Mouse (Mus musculus) erythroblast, embryonic 14.5 days (primary cell): ENCODE data around the gene Plekhg5. TPM values are rescaled to one million over a fixed set of nuclear protein-coding genes. Genes with fewer than 3 reads are reported as not detected.
A peak's percentile ranks its signal among the peaks of the same experiment; 100 is the strongest.

Experiments used
- H3K27me3 ChIP-seq: 2 replicates; pipeline ENCODE4 v1.6.1; 2012; ENCODE audit warnings: inconsistent platforms; ENCODE audit not compliant: control insufficient read depth
- H3K36me3 ChIP-seq: 2 replicates; pipeline ENCODE4 v1.6.1; 2012; ENCODE audit warnings: mild to moderate bottlenecking, inconsistent platforms; ENCODE audit not compliant: control insufficient read depth
- H3K4me1 ChIP-seq: 2 replicates; pipeline ENCODE4 v1.6.1; 2012; ENCODE audit warnings: inconsistent platforms; ENCODE audit not compliant: control insufficient read depth
- H3K4me3 ChIP-seq: replicated peaks from 2 replicates; pipeline ENCODE3; 2012; ENCODE audit warnings: moderate library complexity, mild to moderate bottlenecking, inconsistent platforms
- H3K9me3 ChIP-seq: 2 replicates; pipeline ENCODE4 v1.6.1; 2012; ENCODE audit warnings: low read length, inconsistent platforms, mixed read lengths; ENCODE audit not compliant: control insufficient read depth
- GATA1 ChIP-seq: IDR thresholded peaks from 2 replicates; pipeline ENCODE4 v1.6.1; 2012; ENCODE audit warnings: low read length, inconsistent platforms, mixed read lengths
- TAL1 ChIP-seq: IDR thresholded peaks from 3 replicates; pipeline ENCODE4 v1.6.1; 2012; ENCODE audit warnings: low read length, inconsistent platforms, mixed read lengths
- polyA plus RNA-seq: library from polyadenylated mRNA; stranded (reverse); fragments of >175 nt; gene quantifications from 2 replicates; pipeline ENCODE4 v1.2.3, GENCODE M21; 2012

Gene Plekhg5
- polyA plus RNA-seq, 1 experiment: 10.0 TPM

DNA sequence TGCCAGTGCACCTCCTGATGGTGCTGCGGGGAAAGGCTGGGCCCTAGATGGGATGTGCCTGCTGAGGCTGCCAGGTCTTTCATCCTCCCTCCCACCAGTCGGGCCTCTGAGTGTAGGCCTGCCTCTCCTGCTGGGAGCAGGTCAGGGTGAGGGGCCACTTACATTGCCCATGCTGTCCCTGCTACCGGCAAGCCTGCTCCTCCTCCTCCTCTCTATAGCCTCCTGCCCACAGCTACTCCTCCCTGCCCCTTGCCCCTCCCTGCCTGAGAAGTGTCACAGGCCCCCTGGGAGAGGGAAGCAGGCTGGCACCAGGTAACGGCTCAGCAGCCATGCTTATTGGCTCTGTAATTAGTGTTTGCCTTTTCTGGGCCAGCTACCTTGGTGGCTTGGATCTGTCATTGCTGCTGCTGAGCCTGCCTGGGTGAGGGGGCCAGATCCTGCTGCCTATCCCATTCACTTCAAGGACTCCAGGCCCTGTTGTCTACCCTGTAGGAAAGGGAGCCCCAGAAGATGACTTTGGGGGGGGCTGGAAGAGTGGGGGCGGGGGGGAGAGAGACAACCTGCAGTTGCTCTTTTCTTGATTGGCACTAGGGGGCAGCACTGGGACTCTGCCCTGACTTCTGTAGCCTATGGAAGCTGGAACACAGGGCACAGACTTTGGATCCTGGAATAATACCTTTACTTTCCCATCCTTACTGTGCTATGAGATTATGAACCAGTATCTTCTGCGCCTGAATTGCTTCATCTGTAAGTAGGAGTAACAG lies 64.0 kb downstream of the Plekhg5 start:
- Histone ChIP-seq H3K27me3 (peaks cover 58% of the 10 kb centered on the region), H3K4me3 (no peak overlapping the region), H3K9me3 (peaks cover 16% of the 10 kb centered on the region; the same call in 1 of the 2 replicates), H3K36me3 (no peaks in the 10 kb centered on the region), H3K4me1 (peaks cover 31% of the 10 kb centered on the region)
- no peak for TF ChIP-seq TAL1
- no peak for TF ChIP-seq GATA1

DNA sequence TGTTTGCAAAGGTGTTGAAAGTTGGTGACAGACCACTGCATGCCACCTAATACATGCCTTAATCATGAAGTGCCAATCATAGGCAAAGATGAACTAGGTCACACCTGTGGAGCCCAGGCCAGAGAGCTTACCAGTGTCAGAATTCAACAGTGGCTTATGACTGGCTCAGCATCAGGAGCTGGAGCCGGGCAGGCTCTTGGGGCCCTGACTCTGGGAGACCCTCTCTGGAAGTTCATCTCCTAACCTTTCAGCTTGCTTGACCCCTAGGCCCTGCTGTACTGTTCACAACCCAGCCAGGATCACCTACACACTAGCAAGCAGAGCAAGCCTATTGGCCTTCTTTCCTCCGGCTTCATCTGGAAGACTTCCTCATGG lies 64.6 kb downstream of the Plekhg5 start:
- Histone ChIP-seq H3K9me3 (peaks cover 13% of the 10 kb centered on the region; the same call in 1 of the 2 replicates), H3K4me3 (no peak overlapping the region), H3K36me3 (no peaks in the 10 kb centered on the region), H3K4me1 (peaks cover 25% of the 10 kb centered on the region), H3K27me3 (peaks cover 56% of the 10 kb centered on the region)
- TF ChIP-seq GATA1 (no peak), TAL1 (no peak)

DNA sequence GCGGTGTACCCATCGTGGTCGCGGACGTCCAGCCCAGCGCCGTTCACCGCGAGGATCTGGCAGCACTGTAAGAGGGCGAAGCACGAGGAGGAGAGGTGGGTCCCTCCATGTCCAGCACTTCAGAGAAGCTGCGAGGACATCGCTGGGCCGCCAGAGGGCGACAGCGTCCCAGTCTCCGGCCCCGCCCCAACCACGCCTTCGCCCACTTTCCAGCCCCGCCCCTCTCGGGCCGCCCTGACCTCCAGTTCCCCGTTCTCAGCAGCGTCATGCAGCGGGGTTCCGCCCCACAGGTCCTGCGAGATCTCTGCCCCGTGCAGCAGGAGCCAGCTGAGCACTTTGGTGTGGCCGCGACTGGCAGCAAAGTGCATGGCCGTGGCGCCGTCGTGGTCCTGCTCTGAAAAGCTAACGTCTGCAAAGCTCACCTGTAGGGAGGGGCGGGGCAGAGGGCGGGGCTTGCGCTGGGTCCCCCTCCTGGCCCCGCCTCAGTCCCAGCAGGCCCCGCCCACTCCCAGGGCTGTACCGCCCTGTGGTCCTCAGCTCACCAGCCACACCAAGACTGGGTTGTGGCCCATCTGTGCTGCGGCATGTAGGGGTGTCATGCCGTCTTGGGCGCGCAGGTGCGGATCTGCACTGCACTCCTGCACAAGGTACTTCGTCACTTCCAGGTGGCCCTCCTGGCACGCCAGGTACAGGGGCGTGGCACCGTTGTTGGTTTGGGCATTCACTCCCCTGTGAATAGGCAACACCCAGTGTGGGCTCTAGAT lies 66.4 kb downstream of the Plekhg5 start:
- Histone ChIP-seq H3K4me3 (peak overlapping the region; percentile 63), H3K27me3 (peaks cover 43% of the 10 kb centered on the region), H3K9me3 (peaks cover 7% of the 10 kb centered on the region; the same call in 1 of the 2 replicates), H3K36me3 (no peaks in the 10 kb centered on the region), H3K4me1 (peaks cover 21% of the 10 kb centered on the region)
- TF ChIP-seq GATA1 (no peak), TAL1 (no peak)

DNA sequence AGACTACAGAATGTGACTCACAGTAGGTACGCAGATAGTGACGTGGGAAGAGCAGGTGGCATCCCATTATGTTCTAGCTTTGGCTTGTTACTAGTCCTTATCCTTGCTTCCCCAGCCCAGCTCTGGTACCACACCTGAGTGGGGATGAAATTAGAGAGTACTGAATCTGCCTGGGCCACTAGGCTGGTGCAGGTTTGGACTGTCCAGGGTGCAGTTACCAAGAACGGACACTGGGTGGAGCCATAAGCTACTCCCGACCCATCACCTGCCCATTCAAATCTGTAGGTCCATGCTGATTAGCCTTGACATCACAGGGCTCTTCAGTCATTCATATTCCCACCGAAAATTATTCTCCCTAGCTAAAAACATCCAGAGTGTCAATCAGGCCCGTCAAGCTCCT lies 68.1 kb downstream of the Plekhg5 start:
- Histone ChIP-seq H3K36me3 (no peaks in the 10 kb centered on the region), H3K4me3 (no peak overlapping the region), H3K27me3 (peaks cover 34% of the 10 kb centered on the region), H3K9me3 (peaks cover 7% of the 10 kb centered on the region; the same call in 1 of the 2 replicates), H3K4me1 (peaks cover 19% of the 10 kb centered on the region)
- TF ChIP-seq TAL1: no peak
- no peak for TF ChIP-seq GATA1

DNA sequence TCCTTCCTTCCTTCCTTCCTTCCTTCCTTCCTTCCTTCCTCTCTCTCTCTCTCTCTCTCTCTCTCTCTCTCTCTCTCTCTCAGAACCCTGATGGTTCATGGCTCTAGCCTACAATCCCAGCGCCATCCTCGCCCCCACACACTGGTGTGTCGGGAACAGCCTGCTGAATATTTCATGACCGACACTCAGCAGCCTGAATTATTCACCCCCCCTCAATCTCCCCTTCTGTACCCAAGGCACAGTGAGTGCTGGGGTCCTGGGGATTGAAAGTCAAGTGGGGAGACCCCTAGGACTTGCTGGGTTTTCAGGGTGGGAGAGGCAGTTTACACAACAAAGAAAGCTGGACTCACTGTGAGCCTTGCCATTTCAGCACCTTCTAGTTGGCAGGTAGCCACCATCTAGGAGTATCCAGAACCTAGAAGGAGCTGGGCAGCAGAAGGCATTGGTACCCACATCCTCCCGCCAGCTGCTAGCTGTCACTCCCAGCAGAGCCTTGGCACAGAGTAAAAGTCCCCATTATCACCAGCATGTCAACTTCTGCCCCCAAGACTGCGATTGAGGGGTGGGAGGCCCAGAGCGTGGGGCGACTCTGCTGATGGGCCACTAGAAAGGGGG lies 69.3 kb downstream of the Plekhg5 start:
- Histone ChIP-seq H3K36me3 (no peaks in the 10 kb centered on the region), H3K27me3 (peaks cover 28% of the 10 kb centered on the region), H3K4me3 (no peak overlapping the region), H3K9me3 (peaks cover 7% of the 10 kb centered on the region; the same call in 1 of the 2 replicates), H3K4me1 (peaks cover 13% of the 10 kb centered on the region)
- TF ChIP-seq GATA1 (no peak), TAL1 (no peak)

DNA sequence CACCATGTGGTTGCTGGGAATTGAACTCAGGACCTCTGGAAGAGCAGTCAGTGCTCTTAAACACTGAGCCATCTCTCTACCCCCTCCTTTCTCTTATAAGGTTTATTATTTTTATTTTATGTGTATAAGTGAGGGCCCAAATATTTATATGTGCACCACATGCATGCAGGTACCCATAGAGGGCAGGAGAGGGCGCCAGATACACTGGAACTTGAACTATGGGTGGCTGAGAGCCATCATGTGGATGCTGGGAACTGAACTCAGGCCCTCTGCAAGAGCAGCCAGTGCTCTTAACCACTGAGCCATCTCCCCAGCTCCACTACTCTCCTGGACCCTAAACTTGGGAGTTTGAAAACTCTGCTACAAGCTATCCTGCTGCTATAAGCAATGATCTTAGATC lies 71.3 kb downstream of the Plekhg5 start:
- no peaks in the 10 kb centered on the region for H3K36me3 ChIP-seq
- TF ChIP-seq TAL1 (no peak), GATA1 (no peak)
- H3K9me3 ChIP-seq: peaks cover 4% of the 10 kb centered on the region; the same call in 1 of the 2 replicates
- H3K4me1 ChIP-seq: peaks cover 5% of the 10 kb centered on the region
- peaks cover 21% of the 10 kb centered on the region for H3K27me3 ChIP-seq
- H3K4me3 ChIP-seq: no peak overlapping the region

DNA sequence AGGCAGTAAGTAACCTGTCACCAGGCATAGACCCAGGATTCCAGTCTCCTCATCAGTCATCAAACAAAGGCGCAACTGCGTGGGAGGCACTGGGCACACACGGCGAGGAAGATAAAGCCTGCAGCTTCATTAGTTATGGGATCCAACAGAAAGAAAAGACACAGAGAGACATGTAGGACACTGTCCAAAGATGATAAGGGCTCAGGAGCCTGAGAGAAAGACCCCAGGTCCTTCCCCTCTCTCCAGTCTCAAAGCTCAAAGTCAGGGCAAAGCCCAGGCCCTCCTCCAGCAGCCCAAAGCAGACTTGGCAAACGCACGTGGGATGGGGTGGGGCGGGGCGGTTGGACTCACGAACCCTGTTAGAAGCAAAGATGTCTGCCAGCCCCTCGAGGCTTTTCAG lies 73.2 kb downstream of the Plekhg5 start:
- H3K4me1 ChIP-seq: peaks cover 1% of the 10 kb centered on the region
- TF ChIP-seq TAL1 (no peak), GATA1 (no peak)

DNA sequence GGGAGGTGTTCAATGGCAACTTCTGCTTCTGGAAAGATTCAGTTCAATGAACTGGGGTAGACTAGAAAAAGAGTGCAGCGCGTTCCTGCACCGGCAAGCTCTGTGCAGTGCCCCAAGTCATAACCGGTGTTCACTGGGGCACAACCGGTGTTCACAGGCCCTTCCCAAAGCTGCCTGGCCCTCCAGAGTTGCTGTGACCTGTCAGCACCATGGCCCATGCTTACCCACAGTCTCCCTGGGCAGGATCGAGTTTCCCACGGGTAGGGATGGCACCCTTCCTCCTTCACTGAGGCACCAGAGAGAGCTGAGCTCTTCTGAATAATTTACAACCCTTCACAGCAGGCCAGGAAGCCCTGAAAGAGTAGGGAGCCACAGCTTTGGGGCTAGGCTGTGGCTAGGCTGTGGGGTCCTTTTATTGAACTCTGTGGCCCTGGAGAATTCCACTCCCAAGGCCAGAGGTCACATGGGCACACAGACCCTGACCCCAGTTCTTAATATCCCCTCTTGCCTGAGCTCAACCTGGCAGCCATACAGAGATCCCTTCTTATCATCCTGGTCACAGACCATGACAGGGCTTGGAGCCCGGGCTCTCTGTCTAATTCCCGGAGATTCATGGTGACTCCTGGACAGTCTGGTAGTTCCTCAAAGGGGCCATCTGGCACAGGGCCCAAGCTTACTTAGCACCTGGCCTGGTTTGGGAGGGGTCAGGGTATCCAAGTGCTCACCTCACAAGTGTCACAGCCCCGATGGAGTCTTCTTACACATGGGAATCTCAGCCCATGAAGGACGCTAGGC lies 73.9 kb downstream of the Plekhg5 start:
- Histone ChIP-seq H3K9me3 (no peaks in the 10 kb centered on the region), H3K36me3 (no peaks in the 10 kb centered on the region), H3K4me1 (peaks cover 7% of the 10 kb centered on the region), H3K4me3 (no peak overlapping the region), H3K27me3 (peaks cover 30% of the 10 kb centered on the region)
- TF ChIP-seq TAL1 (no peak), GATA1 (no peak)

More for the DNA sequence above, 73.2 kb downstream of the Plekhg5 start:
- no peak overlapping the region for H3K4me3 ChIP-seq
- no peaks in the 10 kb centered on the region for H3K9me3 ChIP-seq
- no peaks in the 10 kb centered on the region for H3K36me3 ChIP-seq
- H3K27me3 ChIP-seq: peaks cover 29% of the 10 kb centered on the region
